Mouse (Mus musculus): ENCODE results near the gene Gm5136.

The Gm5136 gene

DNA sequence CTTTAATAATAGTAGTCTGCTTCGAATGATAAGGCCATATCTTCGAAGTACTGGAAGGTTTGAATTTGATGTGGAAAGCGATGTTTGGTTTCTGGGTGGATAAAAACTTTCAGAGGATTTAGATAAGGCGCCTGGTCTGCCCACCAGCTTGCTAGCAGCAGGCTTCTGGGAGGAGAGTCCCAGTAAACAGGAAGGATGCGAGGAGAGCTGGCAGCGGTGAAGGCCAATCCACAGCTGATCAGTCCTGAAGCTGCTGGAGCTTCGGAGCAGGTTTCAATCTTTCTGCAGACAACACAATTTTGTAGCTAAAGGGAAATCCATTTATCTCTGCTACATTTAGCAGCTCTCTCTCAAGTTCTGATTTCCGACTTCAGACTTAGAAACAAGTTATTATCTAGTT lies 47.9 kb downstream of the Gm5136 start:
- in situ Hi-C loops (cut with MboI; ENCODE audit: unreplicated experiment in 2 of 2): no loop called here

DNA sequence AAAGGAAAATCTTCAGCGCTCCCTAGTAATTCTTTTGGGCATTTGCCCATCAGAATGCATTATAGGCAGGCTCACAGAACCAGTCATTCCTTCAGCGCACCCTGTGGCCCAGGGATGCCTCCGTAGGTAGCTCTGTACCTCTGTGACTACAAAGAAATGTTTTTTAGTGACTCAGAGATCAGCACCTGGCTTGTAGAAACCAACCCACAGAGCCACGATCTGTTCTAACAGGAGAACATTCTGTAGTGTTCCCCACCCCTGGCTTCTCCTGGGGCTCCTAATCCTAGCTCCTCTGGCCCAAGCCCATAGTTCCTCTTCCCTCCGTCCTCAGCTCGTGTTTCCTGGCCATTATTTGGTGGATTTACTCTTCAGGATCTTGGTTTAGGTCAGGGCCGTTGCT lies 50.8 kb downstream of the Gm5136 start:
- in situ Hi-C loops (cut with MboI; ENCODE audit: unreplicated experiment in 2 of 2): no loop called here

All from v-Abl transformed pro-B cells (cell line).